Mouse (Mus musculus) lung, embryonic 16.5 days (tissue): ENCODE data around the gene Prr11. TPM values are rescaled to one million over a fixed set of nuclear protein-coding genes. Genes with fewer than 3 reads are reported as not detected.

Experiments
- ATAC-seq: fragments of 200-750 bp; cut with Nextera tagmentation; 2 replicates; pipeline ENCODE4 v1.8.0; 2017; ENCODE audit warnings: low read depth, mild to moderate bottlenecking, moderate library complexity
- H3K27ac ChIP-seq: fragments of 300-500 bp; sonication (generic); 2 replicates; pipeline ENCODE4 v1.5.1; 2014; ENCODE audit warnings: mild to moderate bottlenecking, control low read depth, low read length
- H3K27me3 ChIP-seq: fragments of 300-500 bp; sonication (generic); 2 replicates; pipeline ENCODE4 v1.6.1; 2014; ENCODE audit warnings: low read depth, low read length, mixed read lengths; ENCODE audit not compliant: control insufficient read depth, insufficient read depth
- H3K36me3 ChIP-seq: fragments of 300-500 bp; sonication (generic); 2 replicates; pipeline ENCODE4 v1.6.1; 2014; ENCODE audit warnings: low read length; ENCODE audit not compliant: control insufficient read depth, insufficient read depth
- H3K4me1 ChIP-seq: fragments of 300-500 bp; sonication (generic); replicated peaks from 2 replicates; pipeline ENCODE4 v1.6.1; 2014; ENCODE audit warnings: low read length, mixed read lengths; ENCODE audit not compliant: control insufficient read depth, insufficient read depth
- H3K4me2 ChIP-seq: fragments of 300-500 bp; sonication (generic); 2 replicates; pipeline ENCODE4 v1.6.1; 2014; ENCODE audit warnings: low read depth, low read length, control low read depth
- H3K4me3 ChIP-seq: fragments of 300-500 bp; sonication (generic); 2 replicates; pipeline ENCODE4 v1.5.1; 2014; ENCODE audit warnings: mild to moderate bottlenecking, low read length, control low read depth
- H3K9ac ChIP-seq: fragments of 300-500 bp; sonication (generic); 2 replicates; pipeline ENCODE4 v1.6.1; 2014; ENCODE audit warnings: low read length, control low read depth
- H3K9me3 ChIP-seq: fragments of 300-500 bp; sonication (generic); 2 replicates; pipeline ENCODE4 v1.6.1; 2016; ENCODE audit warnings: low read length; ENCODE audit not compliant: control insufficient read depth
- WGBS: fragments of 180-500 bp; shearing (Covaris S2); extraction: QIAGEN DNeasy Blood & Tissue Kit; methylation state at CpG from one replicate; pipeline ENCODE4 v1.1.7; 2014; 5-methylcytosine and 5-hydroxymethylcytosine counted together
- polyA plus RNA-seq: library from polyadenylated mRNA; unstranded; fragments of >200 nt; fragmentation: Nextera tagmentation; extraction: Ambion mirVana; gene quantifications from 2 replicates; pipeline ENCODE4 v1.2.1, GENCODE M21; 2015

Prr11 gene
- polyA plus RNA-seq, 1 experiment from 2014 or later, result 13.9 TPM

DNA sequence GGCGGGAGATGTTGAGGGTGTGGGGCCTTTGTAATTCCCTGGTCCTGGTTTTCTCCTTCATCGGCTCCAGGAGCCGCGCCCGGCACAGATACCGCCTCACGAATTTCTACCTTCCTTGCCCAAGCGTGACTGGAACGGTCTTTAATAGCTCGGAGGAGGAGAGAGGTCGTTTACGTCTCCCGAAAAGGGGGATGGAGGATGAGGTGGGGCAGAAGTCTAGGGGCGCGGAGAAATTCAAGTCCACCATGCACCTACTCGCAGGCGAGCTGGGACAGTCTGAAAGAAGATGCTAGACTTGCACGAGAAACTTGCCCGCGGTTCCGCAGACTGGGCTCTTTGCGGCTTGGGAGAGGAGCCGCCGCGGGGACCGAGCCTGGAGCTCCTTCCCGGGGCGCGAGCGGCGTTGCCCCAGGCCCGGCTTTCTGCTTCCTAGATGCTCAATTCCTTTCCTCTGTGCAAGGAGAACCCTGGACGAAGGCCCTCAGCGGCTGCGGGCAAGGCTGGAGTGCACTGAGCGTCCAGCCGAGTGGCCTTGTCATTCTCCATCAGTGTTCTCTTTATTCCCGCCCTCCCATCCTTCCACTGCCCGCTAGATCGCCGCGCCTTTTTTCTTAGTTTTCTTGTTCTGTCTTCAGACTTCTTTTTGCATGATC is 1.1 kb upstream of the Prr11 start:
- H3K4me1 ChIP-seq, result peaks cover 11% of the 10 kb centered on the region
- ATAC-seq, result no peak
- H3K36me3 ChIP-seq, result peaks cover 16% of the 10 kb centered on the region
- H3K4me2 ChIP-seq, result peak overlapping the region; percentile 57
- H3K27me3 ChIP-seq, result no peaks in the 10 kb centered on the region
- peak overlapping the region; percentile 95 for H3K4me3 ChIP-seq
- H3K9ac ChIP-seq, result peak overlapping the region; percentile 98
- peak overlapping the region; percentile 93 for H3K27ac ChIP-seq
- under 1% methylated on average over 42 of the region's 42 CpGs for WGBS
- H3K9me3 ChIP-seq, result no peaks in the 10 kb centered on the region

GRCm38 (mm10) chr11:87108755-87109518 is 429 bp upstream of the Prr11 start, which contains the start of gene Ska2:
Ska2 (plus strand) TSS chr11:87109234.
- Histone ChIP-seq H3K9ac (peak within 1 kb of the TSS; percentile 98), H3K4me3 (peak within 1 kb of the TSS; percentile 95), H3K4me2 (peak within 1 kb of the TSS; percentile 58), H3K36me3 (peaks cover 18% of the 10 kb centered on the region), H3K27me3 (no peaks in the 10 kb centered on the region), H3K9me3 (no peaks in the 10 kb centered on the region), H3K4me1 (peaks cover 11% of the 10 kb centered on the region), H3K27ac (peak within 1 kb of the TSS; percentile 93)
- under 1% methylated on average over 40 of the region's 40 CpGs for WGBS
- ATAC-seq, result peak; percentile 99

GRCm38 (mm10) chr11:87087142-87087541 is 21.4 kb downstream of the Prr11 start:
- Histone ChIP-seq H3K4me2 (peak overlapping the region; percentile 97), H3K9me3 (no peaks in the 10 kb centered on the region), H3K27ac (no peak overlapping the region), H3K4me1 (peaks cover 18% of the 10 kb centered on the region), H3K27me3 (no peaks in the 10 kb centered on the region), H3K4me3 (peak overlapping the region; percentile 80), H3K36me3 (peaks cover 18% of the 10 kb centered on the region), H3K9ac (no peak overlapping the region; the same call in 1 of the 2 replicates)
- WGBS, result 49% methylated on average over 2 of the region's 2 CpGs
- no peak for ATAC-seq

- Histone ChIP-seq H3K4me2 (peak within 1 kb of the TSS; percentile 97), H3K27me3 (no peaks in the 10 kb centered on the region), H3K4me3 (peak within 1 kb of the TSS; percentile 80), H3K4me1 (peaks cover 18% of the 10 kb centered on the region), H3K27ac (peak within 1 kb of the TSS; percentile 41), H3K9me3 (no peaks in the 10 kb centered on the region), H3K36me3 (peaks cover 14% of the 10 kb centered on the region; the same call in 1 of the 2 replicates), H3K9ac (peak within 1 kb of the TSS; percentile 84)
- under 1% methylated on average over 43 of the region's 43 CpGs for WGBS
- ATAC-seq, result peak; percentile 94
Measured at GRCm38 (mm10) chr11:87086290-87086984, 22.1 kb downstream of the Prr11 start, which contains the start of gene Smg8. Smg8 (minus strand) TSS chr11:87086774.

- H3K36me3 ChIP-seq, result peaks cover 20% of the 10 kb centered on the region
- H3K4me2 ChIP-seq, result peak overlapping the region; percentile 97
- no peak overlapping the region for H3K27ac ChIP-seq
- ATAC-seq, result no peak
- peak overlapping the region; percentile 80 for H3K4me3 ChIP-seq
- 78% methylated on average over 13 of the region's 13 CpGs for WGBS
- peaks cover 18% of the 10 kb centered on the region for H3K4me1 ChIP-seq
- no peaks in the 10 kb centered on the region for H3K27me3 ChIP-seq
- no peaks in the 10 kb centered on the region for H3K9me3 ChIP-seq
- peak overlapping the region; percentile 84 for H3K9ac ChIP-seq
Measured at GRCm38 (mm10) chr11:87085461-87085860, 23.0 kb downstream of the Prr11 start.

DNA sequence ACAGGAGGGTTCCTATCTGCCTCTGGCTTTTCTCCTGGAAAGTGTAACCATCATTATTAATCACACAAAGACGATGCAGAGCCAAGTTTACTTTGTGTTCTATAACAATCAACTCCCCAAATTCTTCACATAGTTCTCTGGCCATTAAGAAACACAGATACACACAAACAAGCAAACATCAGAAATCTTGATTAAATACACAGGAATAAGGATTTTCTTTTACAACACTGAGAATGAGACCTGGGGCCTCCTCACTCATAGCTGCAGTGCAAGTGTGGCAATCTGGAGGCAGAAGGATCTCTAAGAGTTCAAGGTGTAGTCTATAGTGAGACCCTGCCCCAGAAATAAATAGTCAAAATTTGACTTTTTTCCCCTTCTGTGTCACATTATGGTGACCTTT is 24.8 kb downstream of the Prr11 start:
- peaks cover 29% of the 10 kb centered on the region for H3K36me3 ChIP-seq
- no peaks in the 10 kb centered on the region for H3K27me3 ChIP-seq
- H3K27ac ChIP-seq, result no peak overlapping the region
- no peak overlapping the region for H3K4me2 ChIP-seq
- no peak overlapping the region for H3K9ac ChIP-seq
- ATAC-seq, result no peak
- no peaks in the 10 kb centered on the region for H3K9me3 ChIP-seq
- H3K4me3 ChIP-seq, result no peak overlapping the region
- WGBS, result 39% methylated on average over 1 of the region's 1 CpGs
- peaks cover 18% of the 10 kb centered on the region for H3K4me1 ChIP-seq

DNA sequence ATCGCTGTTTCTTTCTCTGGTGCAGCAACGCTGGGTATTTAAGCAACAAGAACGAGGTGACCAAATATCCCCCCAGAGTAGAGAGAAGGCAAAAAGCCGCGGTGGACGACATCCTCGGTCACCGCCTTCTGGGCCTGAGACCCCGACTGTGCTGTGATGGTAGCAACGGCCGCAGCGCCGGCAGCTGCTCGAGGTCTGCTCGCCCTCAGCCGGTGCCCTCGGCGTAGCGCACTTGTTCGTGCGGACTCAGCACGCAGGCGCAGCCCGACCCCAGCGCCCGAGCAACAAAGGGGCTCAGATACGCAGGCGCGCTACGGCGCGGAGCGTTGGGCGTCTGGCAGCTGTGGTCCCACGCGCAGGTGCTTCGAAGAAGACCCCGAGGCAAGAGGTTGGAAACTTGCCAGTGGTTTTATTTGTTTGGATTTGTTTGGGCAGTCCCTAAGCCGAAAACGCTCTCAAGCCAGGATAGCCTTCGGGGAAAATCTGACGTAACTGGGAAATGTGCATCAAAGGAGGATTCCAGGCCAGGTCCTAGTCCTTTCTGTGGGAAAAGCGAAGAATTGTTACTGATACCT is 34.6 kb downstream of the Prr11 start, which contains the start of gene Gdpd1:
Gdpd1 (minus strand) TSS at position 197 of the 575 bp plus-strand sequence.
- peak within 1 kb of the TSS; percentile 55 for H3K4me3 ChIP-seq
- peak within 1 kb of the TSS; percentile 69 for H3K9ac ChIP-seq
- H3K27ac ChIP-seq, result peak within 1 kb of the TSS; percentile 58; the same call in 1 of the 2 replicates
- peak; percentile 96 for ATAC-seq
- no peaks in the 10 kb centered on the region for H3K9me3 ChIP-seq
- no peaks in the 10 kb centered on the region for H3K27me3 ChIP-seq
- peaks cover 3% of the 10 kb centered on the region; the same call in 1 of the 2 replicates for H3K4me1 ChIP-seq
- H3K36me3 ChIP-seq, result peaks cover 10% of the 10 kb centered on the region
- under 1% methylated on average over 43 of the region's 43 CpGs for WGBS
- peak within 1 kb of the TSS; percentile 97 for H3K4me2 ChIP-seq

DNA sequence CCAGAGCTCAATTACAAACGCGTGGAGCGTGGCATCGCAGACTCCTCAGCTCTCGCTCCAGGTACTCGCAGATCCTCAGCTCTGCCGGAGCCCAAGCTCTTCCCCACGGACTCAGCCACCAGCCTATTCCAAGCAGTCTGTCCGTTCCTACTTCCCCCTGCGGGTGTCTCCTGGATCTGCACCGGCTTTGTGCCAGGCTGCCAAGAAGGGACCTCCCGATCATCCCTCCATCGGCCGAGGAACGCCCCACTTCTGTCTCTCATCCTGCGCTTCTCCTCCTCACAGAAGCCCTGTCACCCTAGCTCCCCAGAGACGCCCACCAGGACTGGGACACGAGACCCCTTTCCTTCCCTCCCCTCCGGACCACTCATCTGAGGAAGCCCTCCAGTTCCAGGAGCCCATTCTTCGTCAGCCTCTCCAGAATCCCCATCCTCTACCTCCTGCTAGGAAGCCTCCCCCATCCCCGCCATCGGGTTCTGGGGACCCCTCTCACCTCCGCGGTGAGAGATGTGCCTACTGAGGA is 35.1 kb downstream of the Prr11 start:
- Histone ChIP-seq H3K4me1 (peaks cover 3% of the 10 kb centered on the region; the same call in 1 of the 2 replicates), H3K4me2 (peak overlapping the region; percentile 97), H3K4me3 (peak overlapping the region; percentile 55), H3K27me3 (no peaks in the 10 kb centered on the region), H3K9ac (peak overlapping the region; percentile 69), H3K9me3 (no peaks in the 10 kb centered on the region), H3K27ac (peak overlapping the region; percentile 58; the same call in 1 of the 2 replicates), H3K36me3 (peaks cover 10% of the 10 kb centered on the region)
- WGBS, result under 1% methylated on average over 24 of the region's 24 CpGs
- ATAC-seq, result peak; percentile 86
